Mouse (Mus musculus): Measurements from ENCODE around the gene C1qtnf5.
"Not testable (repeated sequence)": the region's sequence is repeated elsewhere in the genome, so short reads cannot be mapped to it uniquely, and the experiment has no call there.

Gene C1qtnf5

DNA sequence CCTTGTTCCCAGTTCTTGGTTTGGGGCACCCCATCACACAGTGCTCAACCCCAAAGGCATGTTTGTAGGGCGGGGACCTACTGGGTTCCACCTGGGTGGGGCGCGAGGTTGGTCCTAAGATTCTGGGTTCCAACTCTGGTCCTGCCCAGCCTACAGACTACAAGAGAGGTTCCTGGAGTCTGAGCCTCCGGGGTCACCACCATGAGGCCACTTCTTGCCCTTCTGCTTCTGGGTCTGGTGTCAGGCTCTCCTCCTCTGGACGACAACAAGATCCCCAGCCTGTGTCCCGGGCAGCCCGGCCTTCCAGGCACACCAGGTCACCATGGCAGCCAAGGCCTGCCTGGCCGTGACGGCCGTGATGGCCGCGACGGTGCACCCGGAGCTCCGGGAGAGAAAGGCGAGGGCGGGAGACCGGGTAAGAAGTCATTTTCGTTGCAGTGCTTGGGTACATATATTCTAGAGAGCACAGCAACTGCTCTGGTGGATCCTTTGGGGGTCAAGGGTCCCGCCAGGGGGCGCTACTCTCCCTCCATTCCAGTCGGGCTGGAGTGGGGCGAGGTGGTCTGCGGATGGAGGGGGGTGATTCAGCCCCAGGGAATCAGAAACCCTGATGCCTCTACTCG lies 623 bp downstream of the C1qtnf5 start:
- DNase-seq: peak; percentile 55

DNA sequence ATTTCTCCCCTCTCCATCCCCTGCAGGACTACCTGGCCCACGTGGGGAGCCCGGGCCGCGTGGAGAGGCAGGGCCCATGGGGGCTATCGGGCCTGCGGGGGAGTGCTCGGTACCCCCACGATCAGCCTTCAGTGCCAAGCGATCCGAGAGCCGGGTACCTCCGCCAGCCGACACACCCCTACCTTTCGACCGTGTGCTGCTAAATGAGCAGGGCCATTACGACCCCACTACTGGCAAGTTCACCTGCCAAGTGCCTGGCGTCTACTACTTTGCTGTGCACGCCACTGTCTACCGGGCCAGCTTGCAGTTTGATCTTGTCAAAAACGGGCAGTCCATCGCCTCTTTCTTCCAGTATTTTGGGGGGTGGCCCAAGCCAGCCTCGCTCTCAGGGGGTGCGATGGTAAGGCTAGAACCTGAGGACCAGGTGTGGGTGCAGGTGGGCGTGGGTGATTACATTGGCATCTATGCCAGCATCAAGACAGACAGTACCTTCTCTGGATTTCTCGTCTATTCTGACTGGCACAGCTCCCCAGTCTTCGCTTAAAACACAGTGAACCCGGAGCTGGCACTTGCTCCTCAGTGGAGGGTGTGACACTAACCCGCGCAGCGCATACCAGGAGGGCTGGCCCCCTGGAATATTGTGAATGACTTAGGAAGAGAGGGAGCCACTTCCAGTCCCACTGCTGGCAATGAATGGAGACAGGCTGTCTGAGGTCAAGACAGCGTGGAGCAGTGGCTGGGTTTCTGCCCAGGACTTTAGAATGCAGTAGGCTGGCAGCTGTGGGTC lies 1.4 kb downstream of the C1qtnf5 start:
- DNase-seq: no peak

DNA sequence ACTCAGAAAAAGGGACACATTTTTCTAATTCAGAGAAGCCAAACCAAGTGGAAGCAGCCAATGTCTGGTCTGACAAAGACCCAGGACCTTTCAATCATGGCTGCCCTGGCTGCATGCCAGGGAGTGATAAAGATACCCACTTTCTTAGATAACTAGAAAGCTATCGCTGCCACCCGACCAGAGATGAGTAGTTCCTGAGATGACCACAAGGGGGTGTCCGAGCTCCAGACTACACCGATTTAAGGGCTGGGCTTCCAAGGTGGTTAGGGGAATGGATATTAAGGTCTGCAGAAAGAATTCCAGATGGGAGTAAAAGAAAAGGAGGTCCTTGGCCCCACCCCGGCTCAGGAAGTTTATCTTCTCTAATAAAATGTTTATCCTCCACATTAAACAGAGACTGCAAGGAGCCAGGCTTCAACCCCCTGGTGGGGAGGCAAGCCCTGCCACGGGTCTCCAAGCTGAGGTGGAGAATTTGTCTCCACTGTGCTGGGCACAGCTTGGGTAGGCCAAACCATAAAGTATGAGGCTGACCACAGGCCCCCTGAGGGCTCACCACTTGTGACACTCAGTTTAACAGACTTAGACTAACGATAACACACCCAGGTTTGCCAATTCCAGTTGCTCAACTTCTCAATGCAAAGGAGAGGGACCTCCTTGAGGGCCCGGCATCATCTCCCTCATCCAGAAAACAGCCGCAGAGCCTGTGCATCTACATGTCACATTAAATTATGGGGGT lies 2.5 kb downstream of the C1qtnf5 start:
- DNase-seq: peak; percentile 78

DNA sequence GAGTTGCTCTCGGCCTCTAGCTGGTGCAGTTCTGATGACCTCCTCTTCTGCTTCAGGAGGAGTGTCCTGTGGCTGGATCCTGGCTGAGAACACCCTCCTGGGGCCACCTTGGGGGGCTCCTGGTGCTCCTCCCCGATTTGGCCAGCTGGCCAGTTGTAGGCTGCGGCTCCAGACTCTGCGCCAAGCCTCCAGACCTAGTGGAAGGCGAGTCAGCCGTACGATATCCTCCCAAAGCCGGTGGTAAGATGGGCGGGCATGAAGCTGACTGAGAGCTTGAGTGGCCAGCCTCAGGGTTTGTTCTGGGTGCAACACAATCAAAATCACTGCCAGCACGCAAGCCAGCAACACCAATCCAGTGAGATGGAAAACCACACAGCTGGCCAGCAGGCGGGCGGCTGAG lies 4.9 kb downstream of the C1qtnf5 start:
- not testable (repeated sequence) for DNase-seq

DNA sequence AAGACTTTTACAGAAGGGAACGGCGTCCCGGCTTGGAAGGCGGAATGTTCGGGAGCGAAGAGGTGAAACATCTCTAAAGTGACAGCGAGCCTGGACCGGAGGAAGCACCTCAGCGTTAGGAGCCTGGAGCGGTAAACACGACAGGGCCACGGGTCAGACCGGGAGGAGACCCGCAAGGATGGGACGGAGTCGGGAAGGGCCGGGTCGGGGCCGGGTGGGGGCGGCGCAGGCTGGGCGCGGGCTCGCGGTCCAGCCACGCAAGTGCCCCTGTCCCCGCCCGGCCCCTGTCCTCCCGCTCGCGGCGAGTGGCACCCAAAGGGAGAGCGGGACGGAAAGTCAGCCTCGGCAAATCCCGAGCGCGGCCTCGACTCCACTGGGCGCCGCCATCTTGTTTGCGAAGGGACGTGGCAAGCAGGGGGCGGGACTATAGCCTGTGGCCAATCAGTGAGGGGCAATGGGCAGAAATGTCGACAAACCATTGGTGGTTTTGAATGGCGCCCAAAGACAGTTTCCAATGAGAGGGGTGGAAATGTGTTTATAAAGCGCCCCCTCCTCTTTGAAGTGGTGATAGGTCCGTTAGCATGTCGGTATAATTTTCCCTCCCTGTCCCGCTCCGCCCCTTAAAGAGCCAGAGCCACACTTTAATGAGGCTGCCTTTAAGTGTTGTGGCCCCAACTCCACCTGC lies 6.2 kb downstream of the C1qtnf5 start, which contains the start of the genes Gm49380 and Rnf26:
Gene Gm49380, minus strand, starts transcription at position 396 of the 685 bp plus-strand sequence.
Gene Rnf26, minus strand, starts transcription at position 413 of the 685 bp plus-strand sequence.
- peak; percentile 97 for DNase-seq

DNA sequence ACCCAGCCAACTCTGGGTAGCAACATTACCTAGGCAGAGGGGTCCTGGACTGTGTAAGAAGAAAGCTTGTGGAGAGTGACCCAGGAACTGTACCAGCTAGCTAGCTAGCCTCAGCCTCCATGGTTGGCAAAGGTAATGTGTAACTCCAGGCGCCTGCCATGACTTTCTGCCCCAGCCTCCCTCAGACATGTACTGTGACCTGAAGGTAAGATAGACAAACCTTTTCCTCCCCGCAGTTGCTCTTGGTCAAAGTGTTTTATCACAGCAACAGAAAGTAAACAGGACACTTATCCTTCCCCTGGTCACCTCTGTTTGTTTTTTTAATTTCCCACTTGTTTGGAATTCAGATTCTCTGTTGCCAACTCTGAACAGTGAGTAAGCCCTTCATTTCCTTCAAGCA lies 7.4 kb downstream of the C1qtnf5 start:
- no peak for DNase-seq

DNA sequence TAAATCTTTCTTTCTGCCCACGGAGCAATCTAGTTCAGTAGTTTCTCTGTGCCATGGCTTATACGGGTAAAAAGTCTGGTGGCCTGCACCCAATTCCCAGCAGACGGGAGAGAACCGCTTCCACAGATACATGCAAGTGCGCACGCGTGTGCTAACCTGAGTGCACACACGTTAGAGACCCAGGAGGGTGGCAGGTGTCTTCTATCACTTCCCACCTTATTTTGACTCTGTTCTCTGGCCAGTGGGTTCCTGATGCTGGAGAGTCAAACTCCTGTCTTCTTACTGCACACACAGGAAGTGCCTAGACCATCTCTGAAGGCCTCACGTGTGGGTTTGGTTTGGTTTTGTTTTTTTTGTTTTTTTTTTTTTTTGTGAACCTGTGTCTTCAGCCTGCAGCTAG lies 8.6 kb downstream of the C1qtnf5 start:
- no peak for DNase-seq

DNA sequence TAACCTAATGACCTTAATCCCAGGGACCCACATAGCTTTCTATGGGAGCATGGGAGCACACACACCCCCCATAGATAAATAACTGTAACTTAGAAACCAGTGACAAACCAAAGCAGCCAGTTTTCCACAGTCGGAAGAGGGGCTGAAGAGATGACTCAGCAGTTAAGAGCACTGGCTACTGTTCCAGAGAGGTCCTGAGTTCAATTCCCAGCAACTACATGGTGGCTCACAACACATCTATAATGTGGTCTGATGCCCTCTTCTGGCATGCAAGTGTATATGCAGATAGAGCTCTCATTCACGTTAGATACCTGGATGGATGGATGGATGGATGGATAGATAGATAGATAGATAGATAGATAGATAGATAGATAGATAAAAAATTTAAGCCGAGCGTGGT lies 9.1 kb downstream of the C1qtnf5 start:
- DNase-seq: no peak

DNA sequence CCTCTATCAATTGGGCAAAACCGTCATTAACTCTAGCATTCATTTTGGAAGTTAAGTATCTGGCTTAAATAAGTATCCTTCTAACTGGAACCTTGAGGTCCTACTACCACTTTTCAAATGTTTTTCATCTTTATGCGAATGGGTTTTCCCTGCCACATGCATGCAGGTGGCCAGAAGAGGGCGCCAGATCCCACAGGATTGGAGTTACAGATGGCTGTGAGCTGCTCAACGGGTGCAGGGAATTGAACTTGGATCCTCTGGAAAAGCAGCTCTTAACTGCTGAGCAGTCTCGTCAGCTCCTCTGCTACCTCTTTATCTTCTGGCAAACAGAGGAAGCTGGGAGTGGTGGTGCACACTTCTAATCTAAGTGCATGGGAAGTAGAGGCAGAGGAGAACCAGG lies 12.0 kb downstream of the C1qtnf5 start:
- DNase-seq: no peak

DNA sequence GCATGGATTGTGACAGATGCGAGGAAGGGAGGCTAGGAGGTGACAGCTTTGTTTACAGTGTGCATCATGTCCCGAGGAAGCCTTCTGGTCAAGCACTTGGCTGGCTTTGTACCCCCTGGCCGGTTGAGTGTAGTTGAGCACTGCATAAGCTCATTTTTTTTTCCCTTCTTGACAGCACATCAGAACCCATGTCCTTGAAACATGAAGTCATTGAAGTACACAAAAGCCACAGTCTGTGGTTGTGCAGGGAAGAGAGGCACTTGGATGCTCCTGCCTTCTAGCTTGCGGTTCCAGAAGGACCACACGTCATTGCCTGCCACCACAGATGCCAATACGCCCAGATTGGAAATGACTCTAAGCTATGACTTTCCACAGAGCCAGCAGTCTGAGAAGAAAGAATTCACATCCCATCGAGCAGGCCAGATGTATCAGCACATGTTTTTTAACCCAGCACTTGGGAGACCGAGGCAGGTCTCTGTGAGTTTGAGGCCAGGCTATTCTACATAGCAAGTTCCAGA lies 13.0 kb downstream of the C1qtnf5 start:
- DNase-seq: no peak

DNA sequence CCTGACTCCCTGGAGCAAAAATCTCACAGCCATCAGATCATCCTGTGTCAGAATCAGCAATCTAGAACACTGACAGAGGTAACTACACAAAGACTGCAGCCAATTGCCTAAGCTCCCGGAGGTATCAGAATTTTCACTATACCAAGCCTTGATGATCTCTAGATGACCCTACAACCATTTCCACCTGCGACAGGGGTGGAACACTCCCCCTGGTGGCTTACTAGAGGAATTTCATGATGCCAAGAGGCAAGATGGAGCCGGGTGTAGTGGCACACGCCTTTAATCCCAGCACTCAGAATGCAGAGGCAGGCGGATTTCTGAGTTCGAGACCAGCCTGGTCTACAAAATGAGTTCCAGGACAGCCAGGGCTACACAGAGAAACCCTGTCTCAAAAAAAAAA lies 17.3 kb downstream of the C1qtnf5 start:
- peak; percentile 36 for DNase-seq

DNA sequence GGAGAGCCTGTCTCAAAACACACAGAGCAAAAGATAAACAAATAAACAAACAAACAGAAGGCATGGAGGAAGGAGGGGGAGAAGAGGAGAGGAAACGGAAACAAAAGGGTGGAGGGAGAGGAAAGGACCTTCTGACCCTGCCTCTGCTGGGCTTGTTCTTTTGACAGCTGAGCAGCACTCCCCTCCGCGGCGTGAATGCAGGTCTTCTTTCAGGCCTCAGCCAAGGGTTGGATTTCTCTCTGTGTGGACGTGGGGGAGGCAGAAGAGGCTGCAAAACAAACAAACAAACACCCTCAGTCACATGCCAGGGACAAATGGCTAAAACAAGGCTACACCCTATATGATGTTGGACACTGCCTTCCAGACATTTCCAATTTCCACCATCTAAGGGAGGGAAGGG lies 18.0 kb downstream of the C1qtnf5 start:
- DNase-seq: peak; percentile 11

DNA sequence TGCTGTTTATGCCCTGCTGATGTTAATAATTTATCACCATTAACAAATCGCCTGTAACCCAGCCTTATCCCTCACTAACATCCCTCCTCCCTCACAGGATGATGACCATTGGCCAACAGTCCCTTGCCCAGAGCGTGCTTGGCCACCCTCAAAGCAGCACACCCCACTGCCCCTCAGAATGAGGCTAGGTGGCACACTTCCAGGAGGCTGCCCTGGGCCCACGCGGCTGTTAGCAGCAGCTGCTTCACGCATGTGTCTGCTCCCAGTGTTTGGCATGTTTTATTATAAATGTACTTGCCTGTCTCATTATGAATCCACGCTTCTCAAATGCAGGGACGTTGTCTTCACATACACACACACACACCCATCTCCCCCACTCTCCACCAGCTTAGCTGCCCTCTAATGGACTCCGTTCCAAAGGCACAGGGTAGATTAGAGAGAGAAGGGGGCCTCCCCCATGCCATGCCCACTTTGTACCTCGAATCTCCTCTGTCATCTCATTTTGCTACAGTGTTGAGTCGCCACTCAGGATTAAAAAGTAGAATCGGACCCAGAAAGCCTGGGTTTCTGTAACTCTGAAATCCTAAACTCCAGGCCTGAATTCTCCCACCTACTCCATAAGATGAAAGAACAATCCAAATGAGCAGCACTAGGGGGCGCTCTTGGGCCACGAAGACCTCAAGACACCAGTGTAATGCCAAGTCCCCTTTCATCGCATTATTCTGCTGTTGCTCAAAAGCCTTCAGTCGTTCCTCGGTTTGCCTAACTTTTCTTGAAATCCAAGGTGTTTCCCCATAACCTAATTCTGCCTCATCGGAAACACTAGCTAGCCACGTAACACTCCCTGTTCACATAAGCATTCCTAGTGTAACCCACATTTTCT lies 18.7 kb downstream of the C1qtnf5 start:
- DNase-seq: peak; percentile 81

DNA sequence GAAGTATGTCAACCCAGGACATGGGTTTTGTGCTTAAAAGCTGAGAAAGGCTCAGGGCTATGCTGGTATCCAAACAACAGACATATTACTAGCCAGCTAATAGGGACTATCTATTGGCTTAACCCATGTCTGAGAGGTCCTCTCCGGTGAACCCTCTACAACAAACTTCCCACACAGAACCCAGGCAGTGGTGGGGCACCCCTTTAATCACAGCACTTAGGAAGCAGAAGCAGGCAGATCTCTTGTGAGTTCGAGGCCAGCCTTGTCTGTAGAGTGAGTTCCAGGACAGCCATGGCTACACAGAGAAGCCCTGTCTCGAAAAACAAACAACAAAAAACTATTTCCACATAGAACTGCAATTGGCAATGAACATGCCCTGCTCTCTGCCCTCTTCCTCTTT lies 19.7 kb downstream of the C1qtnf5 start:
- DNase-seq: peak; percentile 11

DNA sequence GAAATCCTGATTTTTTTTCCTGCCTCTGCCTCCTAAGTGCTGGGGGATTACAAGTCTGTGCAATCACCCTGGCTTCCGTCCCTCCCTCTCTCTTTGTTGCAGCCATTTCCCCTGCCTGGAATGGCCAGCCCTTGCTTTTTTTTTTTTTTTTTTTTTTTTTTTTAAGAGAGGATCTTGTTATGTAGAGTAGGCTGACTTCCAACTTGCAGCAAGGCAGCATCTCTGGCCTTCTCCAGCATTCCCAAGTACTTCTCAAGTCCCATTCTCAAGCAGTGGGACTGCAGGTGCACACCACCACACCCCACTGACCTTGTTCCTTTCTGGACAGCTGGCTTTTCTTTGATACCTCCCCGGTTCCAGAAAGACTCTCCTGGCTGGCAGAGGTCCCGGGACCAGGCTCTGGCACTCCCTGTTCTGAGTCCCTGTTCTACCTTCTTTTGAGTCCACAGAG lies 20.3 kb downstream of the C1qtnf5 start:
- DNase-seq: peak; percentile 35

DNA sequence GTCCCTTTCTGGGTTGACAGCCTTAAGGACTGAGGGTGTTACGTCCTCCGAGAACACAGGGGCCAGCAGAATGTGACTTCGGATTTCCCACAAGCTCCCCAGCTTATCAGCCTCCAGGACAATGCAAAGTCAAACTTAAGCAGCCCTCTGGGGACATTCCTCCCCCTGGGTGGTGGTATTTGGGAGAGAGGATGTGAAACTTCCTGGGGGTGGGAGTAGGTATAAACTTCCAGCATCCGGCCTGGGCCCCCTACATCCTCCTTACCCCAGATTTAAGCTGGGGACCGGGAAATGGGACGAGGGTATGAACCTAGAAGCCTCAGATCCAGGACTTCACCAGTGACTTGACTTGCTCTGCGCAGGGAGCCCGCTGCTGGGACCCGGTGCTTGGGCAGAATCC lies 22.6 kb downstream of the C1qtnf5 start:
- DNase-seq: no peak

DNA sequence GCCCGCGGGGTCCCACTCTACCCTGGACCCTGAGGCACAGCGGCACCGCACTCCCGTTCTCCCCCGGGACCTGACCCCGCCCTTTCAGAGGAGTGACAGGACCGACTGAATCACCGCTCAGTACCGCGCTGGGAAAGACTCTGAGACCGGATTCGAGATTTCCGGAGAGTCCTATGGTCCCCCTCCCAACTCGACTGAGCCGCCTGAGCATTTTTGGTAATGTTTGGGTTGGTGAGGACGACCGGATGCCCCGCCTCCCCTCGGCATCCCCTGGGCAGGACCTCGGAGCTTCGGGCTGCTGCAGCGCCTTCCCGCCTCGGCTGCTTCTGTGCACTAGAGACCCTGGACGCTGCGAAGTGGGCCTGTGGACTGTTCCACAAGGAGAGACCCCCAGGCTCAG lies 23.0 kb downstream of the C1qtnf5 start:
- DNase-seq: peak; percentile 50

DNA sequence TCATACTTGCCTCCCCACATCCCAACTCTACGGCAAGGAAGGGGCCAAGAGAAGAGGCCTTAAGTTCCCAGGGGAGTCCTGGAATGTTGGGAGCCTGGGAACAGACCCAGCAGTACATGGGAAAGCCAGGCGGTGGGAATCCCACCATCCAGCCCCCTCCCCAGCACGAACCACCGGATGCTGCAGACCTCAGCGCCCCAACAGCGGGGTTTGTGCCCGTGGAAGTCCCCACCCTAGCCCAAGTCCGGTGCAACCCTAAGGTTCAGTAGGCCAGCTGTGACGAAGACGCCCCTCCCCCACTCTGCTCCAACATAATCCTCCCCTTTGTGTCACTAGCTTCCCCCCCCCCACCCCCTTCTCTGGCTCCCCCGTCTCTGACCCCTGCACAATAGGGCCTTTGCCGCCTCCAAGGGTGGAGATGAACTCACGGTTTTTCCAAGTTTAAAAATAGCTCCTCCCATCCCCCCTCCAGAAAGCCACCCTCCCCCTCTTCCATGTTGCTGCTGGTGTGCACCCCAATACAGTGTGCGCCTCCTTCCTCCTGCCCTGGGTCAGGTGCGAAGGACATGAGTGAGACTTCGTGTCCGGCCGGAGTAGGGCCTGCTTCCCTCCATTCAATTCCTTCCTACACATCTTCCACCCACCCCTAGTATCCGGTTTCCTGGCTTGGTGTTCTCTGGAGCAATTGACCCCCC lies 23.7 kb downstream of the C1qtnf5 start:
- peak; percentile 58 for DNase-seq

DNA sequence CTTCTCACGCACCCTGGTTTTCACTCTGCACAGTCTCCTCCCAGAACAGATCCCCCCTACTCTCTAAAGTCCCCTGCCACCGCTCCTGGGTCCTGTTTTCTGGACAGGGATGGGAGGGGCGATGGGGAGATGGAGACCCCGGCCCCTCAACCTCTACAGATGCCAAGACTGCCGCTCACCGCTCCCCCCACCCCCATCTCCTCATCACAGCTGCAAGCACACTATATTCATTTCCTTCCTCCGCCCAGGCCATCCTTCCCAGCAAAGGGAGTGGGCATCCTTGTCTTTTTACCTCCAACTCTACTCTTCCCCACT lies 24.2 kb downstream of the C1qtnf5 start:
- no peak for DNase-seq

DNA sequence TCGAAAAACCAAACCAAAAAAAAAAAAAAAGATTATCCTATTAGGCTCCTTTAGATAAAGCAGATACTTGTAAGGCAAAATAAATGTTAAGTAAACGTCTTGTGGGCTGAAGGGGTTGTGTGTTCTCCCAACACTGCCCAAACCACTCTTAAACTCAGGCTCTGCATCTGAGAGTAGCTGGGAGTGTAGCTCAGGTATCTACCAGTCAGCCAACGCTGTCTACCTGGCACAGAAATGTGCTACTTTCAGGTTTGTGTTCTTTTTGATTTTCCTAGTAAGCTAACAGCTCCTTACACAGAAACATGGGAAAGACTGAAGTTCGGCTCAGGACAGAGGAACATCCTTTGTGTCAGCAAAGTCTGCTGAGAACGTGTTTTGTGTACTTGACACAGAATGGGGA lies 25.2 kb downstream of the C1qtnf5 start:
- DNase-seq: peak; percentile 18

DNA sequence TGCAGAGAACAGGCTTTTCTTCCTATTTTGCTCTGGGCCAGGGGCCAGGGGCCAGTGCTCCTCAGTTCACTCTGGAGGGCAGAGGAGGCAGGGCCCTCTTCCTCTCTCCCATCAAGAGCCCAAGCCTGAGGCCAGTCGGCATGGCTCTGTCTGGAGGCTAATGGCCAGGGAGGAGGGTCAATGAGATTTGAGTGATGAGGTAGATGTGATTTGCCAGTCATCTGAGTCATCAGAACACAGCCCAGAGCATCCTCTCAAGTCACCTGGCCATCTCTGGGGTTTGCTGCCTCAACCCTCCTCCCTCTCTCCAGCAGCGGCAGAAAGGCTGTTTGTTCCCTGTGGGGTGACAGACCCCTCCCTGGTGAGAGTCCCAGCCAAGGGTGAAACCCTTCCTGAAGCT lies 26.2 kb downstream of the C1qtnf5 start:
- peak; percentile 54 for DNase-seq
